Mouse (Mus musculus): ENCODE measurements around the gene Tmem126b.

The Tmem126b gene

GRCm38 (mm10) chr7:90426020-90427001, 49.5 kb downstream of the Tmem126b start, which contains the start of gene Ccdc89:
Gene Ccdc89, plus strand, starts transcription at chr7:90426577.
- peak; percentile 44 to 53 for DNase-seq (ENCODE audit: low spot score in 2 of 2)
